Mouse (Mus musculus): ENCODE data around the gene Fgf13. TPM values are rescaled to one million over a fixed set of nuclear protein-coding genes. Genes with fewer than 3 reads are reported as not detected.

The Fgf13 gene
- polyA plus RNA-seq, 1 experiment: not detected

GRCm38 (mm10) chrX:59243176-59243575 is 324.7 kb downstream of the Fgf13 start:
- TF ChIP-seq GATA1 (IDR thresholded peaks at IDR 0.05; ENCODE audit: low read length): no peak

GRCm38 (mm10) chrX:59241460-59241747 is 326.5 kb downstream of the Fgf13 start:
- no peak for TF ChIP-seq GATA1 (IDR thresholded peaks at IDR 0.05; ENCODE audit: low read length)

DNA sequence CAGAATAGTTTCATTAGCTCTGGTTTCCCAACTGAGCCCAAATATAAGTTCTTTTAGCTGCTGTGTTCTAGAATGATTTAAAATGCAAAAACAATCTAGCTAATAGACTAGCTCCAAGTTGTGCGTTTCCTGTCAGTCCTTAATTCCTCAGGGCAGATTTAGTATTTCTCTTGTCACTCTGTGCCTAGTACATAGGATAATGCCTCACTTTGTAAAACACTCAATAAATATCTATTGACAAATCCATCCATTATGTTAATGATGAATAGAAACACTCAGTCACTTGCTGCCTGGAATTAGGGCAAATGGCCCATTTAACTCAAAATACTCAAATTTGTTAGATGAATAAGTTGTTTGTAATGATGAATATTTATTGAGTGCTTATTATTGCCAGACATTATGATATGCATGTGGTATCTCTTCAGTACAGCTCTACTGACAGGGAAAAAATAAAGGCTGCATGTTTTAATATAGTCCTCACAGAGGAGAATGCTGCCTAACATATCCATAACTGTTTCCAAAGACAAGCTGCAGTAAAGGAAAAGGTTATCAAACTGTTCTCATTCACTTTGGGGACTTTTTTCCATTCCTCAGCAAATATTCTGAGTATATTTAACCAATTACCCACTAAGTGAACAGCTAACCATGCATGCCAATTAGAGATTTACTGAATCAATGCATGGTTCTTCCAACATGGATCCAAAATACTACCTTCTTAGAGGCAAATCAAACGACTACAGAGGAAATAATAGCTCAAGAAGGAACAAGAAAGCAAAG is 327.0 kb downstream of the Fgf13 start:
- TF ChIP-seq GATA1 (IDR thresholded peaks at IDR 0.05; ENCODE audit: low read length): no peak

GRCm38 (mm10) chrX:59220675-59221074 is 347.2 kb downstream of the Fgf13 start:
- no peak for TF ChIP-seq GATA1 (IDR thresholded peaks at IDR 0.05; ENCODE audit: low read length)

DNA sequence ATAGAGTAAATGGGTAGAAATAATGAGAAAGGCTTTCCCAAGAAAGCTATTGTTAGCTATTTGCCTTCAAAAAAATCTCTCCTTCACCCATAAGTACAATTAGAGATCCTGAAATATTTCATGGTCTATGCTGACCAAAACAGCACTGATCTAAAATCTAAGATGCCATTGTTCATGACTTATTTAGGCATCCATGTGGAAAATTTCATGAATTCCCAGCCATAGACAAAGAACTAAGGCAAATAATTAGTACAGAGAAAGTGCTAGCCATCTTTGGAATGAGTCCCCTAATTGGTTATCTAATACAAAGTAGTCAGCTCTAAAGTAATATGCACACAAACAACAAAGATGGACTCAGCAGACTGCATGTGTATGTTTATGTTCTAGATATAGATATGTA is 366.7 kb downstream of the Fgf13 start:
- no peak for TF ChIP-seq GATA1 (IDR thresholded peaks at IDR 0.05; ENCODE audit: low read length)

DNA sequence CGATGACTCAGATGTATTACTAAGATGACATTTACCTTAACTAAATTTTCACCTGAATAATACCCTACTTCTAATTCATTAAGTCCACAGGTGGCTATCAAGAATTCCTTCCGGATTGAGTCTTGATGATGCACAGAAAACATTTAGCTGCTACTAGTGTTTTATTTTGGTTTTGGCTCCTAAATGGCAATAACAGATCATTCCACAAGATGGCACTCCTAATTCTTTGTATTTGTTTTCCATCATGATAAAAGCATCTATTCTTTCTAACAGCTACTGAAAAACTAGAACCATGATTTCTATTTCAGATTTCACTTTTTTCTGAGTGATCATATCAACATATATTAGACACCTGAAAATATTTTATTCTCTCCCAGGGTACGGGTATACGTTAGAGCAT is 373.7 kb downstream of the Fgf13 start:
- no peak for TF ChIP-seq GATA1 (IDR thresholded peaks at IDR 0.05; ENCODE audit: low read length)

GRCm38 (mm10) chrX:59186922-59187321 is 380.9 kb downstream of the Fgf13 start:
- TF ChIP-seq GATA1 (IDR thresholded peaks at IDR 0.05; ENCODE audit: low read length): no peak

DNA sequence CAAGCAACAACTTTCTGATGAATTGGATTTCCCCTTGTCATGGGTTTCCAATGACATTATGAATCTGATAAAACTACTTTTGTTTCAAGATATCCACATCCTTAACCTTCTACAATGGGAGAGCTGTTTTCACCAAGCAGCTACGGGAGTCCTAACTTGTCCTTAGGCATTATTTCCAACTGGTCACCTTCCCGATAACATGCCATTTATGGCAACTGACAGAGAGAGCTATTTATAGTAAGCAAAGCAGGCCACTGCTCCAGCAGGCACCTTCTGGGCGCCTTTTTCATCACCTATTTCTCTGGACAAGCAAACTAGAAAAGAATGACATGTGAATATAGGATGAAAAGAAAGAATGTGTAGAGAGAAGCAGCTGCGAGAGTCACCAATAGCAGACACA is 385.5 kb downstream of the Fgf13 start:
- no peak for TF ChIP-seq GATA1 (IDR thresholded peaks at IDR 0.05; ENCODE audit: low read length)

- no peak for TF ChIP-seq GATA1 (IDR thresholded peaks at IDR 0.05; ENCODE audit: low read length)
Observed at GRCm38 (mm10) chrX:59179627-59180026, 388.2 kb downstream of the Fgf13 start.

DNA sequence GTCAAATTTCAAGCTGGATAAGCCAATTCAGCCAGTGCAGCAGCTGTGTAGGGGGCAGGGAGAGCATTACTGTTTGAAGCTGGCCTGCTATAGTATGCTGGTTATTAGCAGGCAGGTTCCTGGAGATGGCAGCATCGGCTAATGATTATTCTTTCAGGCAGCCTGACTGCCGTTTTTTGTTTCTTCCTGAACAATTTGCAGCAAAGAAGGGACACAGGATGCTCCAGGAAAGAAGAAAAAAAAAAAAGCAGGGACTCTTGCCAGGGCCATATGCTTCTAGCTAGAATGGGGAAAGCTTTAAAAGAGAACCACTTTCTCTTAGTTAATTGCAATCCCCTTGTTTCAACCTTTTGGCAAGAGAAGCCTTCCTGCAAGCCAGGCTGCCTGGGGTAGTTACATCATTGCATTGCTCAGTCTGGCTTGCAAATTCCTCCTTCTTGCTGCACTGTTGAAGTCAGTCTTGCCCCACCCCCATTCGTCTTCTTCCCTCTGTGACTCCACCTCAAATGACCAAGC is 388.7 kb downstream of the Fgf13 start:
- TF ChIP-seq GATA1 (IDR thresholded peaks at IDR 0.05; ENCODE audit: low read length): no peak

- no peak for TF ChIP-seq GATA1 (IDR thresholded peaks at IDR 0.05; ENCODE audit: low read length)
Observed at GRCm38 (mm10) chrX:59177653-59178052, 390.2 kb downstream of the Fgf13 start.

GRCm38 (mm10) chrX:59172200-59172599 is 395.7 kb downstream of the Fgf13 start:
- TF ChIP-seq GATA1 (IDR thresholded peaks at IDR 0.05; ENCODE audit: low read length): no peak

- no peak for TF ChIP-seq GATA1 (IDR thresholded peaks at IDR 0.05; ENCODE audit: low read length)
Observed at GRCm38 (mm10) chrX:59166763-59167162, 401.1 kb downstream of the Fgf13 start.

- TF ChIP-seq GATA1 (IDR thresholded peaks at IDR 0.05; ENCODE audit: low read length): no peak
Observed at GRCm38 (mm10) chrX:59141947-59142346, 425.9 kb downstream of the Fgf13 start.

GRCm38 (mm10) chrX:59134928-59135361 is 432.9 kb downstream of the Fgf13 start:
- no peak for TF ChIP-seq GATA1 (IDR thresholded peaks at IDR 0.05; ENCODE audit: low read length)

GRCm38 (mm10) chrX:59134166-59134861 is 433.6 kb downstream of the Fgf13 start:
- TF ChIP-seq GATA1 (IDR thresholded peaks at IDR 0.05; ENCODE audit: low read length): no peak

- TF ChIP-seq GATA1 (IDR thresholded peaks at IDR 0.05; ENCODE audit: low read length): no peak
Observed at GRCm38 (mm10) chrX:59133834-59134165, 434.1 kb downstream of the Fgf13 start.

All from G1E-ER4 (cell line).